Mouse (Mus musculus) stomach, embryonic 16.5 days (tissue): ENCODE data around the gene Dimt1. TPM values are rescaled to one million over a fixed set of nuclear protein-coding genes. Genes with fewer than 3 reads are reported as not detected.
"Not testable (repeated sequence)": the region's sequence is repeated elsewhere in the genome, so short reads cannot be mapped to it uniquely, and the experiment has no call there.

Experiments
- ATAC-seq: fragments of 200-750 bp; cut with Nextera tagmentation; 2 replicates; pipeline ENCODE4 v1.8.0; 2017; ENCODE audit warnings: moderate number of reproducible peaks, moderate TSS enrichment; ENCODE audit not compliant: insufficient read depth, low FRiP score
- H3K27ac ChIP-seq: fragments of 300-500 bp; sonication (generic); 2 replicates; pipeline ENCODE4 v1.5.1; 2014; ENCODE audit warnings: low read length
- H3K27me3 ChIP-seq: fragments of 300-500 bp; sonication (generic); 2 replicates; pipeline ENCODE4 v1.6.1; 2014; ENCODE audit warnings: low read length, control low read depth, mixed read lengths; ENCODE audit not compliant: control insufficient read depth, insufficient read depth
- H3K36me3 ChIP-seq: fragments of 300-500 bp; sonication (generic); 2 replicates; pipeline ENCODE4 v1.6.1; 2014; ENCODE audit warnings: low read length; ENCODE audit not compliant: control insufficient read depth, insufficient read depth
- H3K4me1 ChIP-seq: fragments of 300-500 bp; sonication (generic); 2 replicates; pipeline ENCODE4 v1.6.1; 2014; ENCODE audit warnings: low read length, control low read depth, mixed read lengths; ENCODE audit not compliant: control insufficient read depth, insufficient read depth
- H3K4me2 ChIP-seq: fragments of 300-500 bp; sonication (generic); 2 replicates; pipeline ENCODE4 v1.6.1; 2014; ENCODE audit warnings: low read depth, low read length, mixed read lengths
- H3K4me3 ChIP-seq: fragments of 300-500 bp; sonication (generic); replicated peaks from 2 replicates; pipeline ENCODE4 v1.5.1; 2014; ENCODE audit warnings: mild to moderate bottlenecking, low read length
- H3K9ac ChIP-seq: fragments of 300-500 bp; sonication (generic); 2 replicates; pipeline ENCODE4 v1.6.1; 2014; ENCODE audit warnings: low read length
- H3K9me3 ChIP-seq: fragments of 300-500 bp; sonication (generic); replicated peaks from 2 replicates; pipeline ENCODE4 v1.6.1; 2016; ENCODE audit warnings: low read length, control low read depth; ENCODE audit not compliant: control insufficient read depth
- WGBS: fragments of 180-500 bp; shearing (Covaris S2); extraction: QIAGEN DNeasy Blood & Tissue Kit; methylation state at CpG from one replicate; pipeline ENCODE4 v1.1.7; 2014; 5-methylcytosine and 5-hydroxymethylcytosine counted together
- polyA plus RNA-seq: library from polyadenylated mRNA; unstranded; fragments of >200 nt; fragmentation: Nextera tagmentation; extraction: Ambion mirVana; gene quantifications from 2 replicates; pipeline ENCODE4 v1.2.1, GENCODE M21; 2015

The Dimt1 gene
- 34.8 and 40.8 TPM in 2 replicates for polyA plus RNA-seq

GRCm38 (mm10) chr13:106946594-106947540, at the start of gene Dimt1:
TSS of gene Dimt1 (plus strand) at chr13:106947127.
- H3K9me3 ChIP-seq, result no peaks in the 10 kb centered on the region
- peak within 1 kb of the TSS; percentile 97 for H3K4me3 ChIP-seq
- H3K9ac ChIP-seq, result peak within 1 kb of the TSS; percentile 93
- under 1% methylated on average over 68 of the region's 68 CpGs for WGBS
- H3K4me1 ChIP-seq, result peaks cover 6% of the 10 kb centered on the region
- H3K27ac ChIP-seq, result peak within 1 kb of the TSS; percentile 93
- peak within 1 kb of the TSS; percentile 62 for H3K4me2 ChIP-seq
- no peaks in the 10 kb centered on the region for H3K27me3 ChIP-seq
- H3K36me3 ChIP-seq, result peaks cover 4% of the 10 kb centered on the region; the same call in 1 of the 2 replicates
- peak; percentile 99 for ATAC-seq

DNA sequence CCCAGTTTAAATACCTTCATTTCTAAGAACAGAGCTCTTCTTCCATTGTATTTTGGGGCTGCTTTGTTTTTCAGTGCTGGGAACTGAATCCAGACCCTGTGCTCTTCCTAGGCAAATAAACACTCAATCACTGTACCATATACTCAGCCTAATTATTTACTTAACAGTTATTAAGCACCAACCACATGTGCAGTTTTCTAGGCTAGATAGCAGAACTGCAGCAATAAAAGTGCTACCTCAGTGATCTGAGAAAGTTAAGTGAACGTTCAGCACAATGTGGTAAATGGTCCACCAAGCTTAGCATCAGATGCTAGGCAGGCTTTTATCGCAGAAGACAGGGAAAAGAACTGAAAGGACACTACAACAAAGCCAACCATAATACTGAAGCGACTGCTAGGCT, 42.3 kb upstream of the Dimt1 start:
- no peak overlapping the region for H3K4me2 ChIP-seq
- no peaks in the 10 kb centered on the region for H3K4me1 ChIP-seq
- WGBS, result 85% methylated on average over 3 of the region's 3 CpGs
- H3K36me3 ChIP-seq, result no peaks in the 10 kb centered on the region
- no peak overlapping the region for H3K9ac ChIP-seq
- H3K4me3 ChIP-seq, result no peak overlapping the region
- no peaks in the 10 kb centered on the region for H3K9me3 ChIP-seq
- H3K27me3 ChIP-seq, result no peaks in the 10 kb centered on the region
- no peak for ATAC-seq
- H3K27ac ChIP-seq, result no peak overlapping the region

GRCm38 (mm10) chr13:106905154-106905553, 41.8 kb upstream of the Dimt1 start:
- H3K9me3 ChIP-seq, H3K27me3 ChIP-seq, H3K36me3 ChIP-seq, ATAC-seq, H3K4me1 ChIP-seq, H3K4me2 ChIP-seq, H3K27ac ChIP-seq, H3K4me3 ChIP-seq, H3K9ac ChIP-seq: not testable (repeated sequence)
- 78% methylated on average over 6 of the region's 6 CpGs for WGBS

DNA sequence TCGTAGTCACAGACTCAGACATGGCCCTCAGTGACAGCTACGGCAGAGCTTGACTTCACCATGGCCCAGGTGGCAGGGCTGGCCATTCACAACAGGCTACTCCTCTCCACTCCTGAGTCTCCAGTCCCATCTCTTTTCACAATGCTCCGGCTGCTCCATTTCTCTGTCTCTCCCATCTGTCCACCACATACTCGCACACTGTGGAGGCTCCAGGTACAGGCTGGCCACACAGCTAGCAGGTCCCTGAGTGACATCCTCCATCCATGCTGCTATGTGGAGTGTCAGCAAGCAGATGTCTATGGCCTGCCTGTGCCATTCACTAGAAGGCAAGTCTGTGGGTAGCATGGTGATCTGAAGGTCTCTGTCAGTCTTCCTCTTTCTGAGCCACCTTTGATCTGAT, 39.7 kb upstream of the Dimt1 start:
- H3K4me1 ChIP-seq, result no peaks in the 10 kb centered on the region
- no peak overlapping the region for H3K4me2 ChIP-seq
- WGBS, result 99% methylated on average over 4 of the region's 4 CpGs
- H3K4me3 ChIP-seq, result no peak overlapping the region
- no peak overlapping the region for H3K27ac ChIP-seq
- no peaks in the 10 kb centered on the region for H3K36me3 ChIP-seq
- ATAC-seq, result no peak
- no peaks in the 10 kb centered on the region for H3K9me3 ChIP-seq
- no peak overlapping the region for H3K9ac ChIP-seq
- no peaks in the 10 kb centered on the region for H3K27me3 ChIP-seq

GRCm38 (mm10) chr13:106910096-106910495, 36.8 kb upstream of the Dimt1 start:
- Histone ChIP-seq H3K27me3 (no peaks in the 10 kb centered on the region), H3K4me2 (no peak overlapping the region), H3K4me3 (no peak overlapping the region), H3K4me1 (no peaks in the 10 kb centered on the region), H3K36me3 (no peaks in the 10 kb centered on the region), H3K27ac (no peak overlapping the region), H3K9ac (no peak overlapping the region), H3K9me3 (no peaks in the 10 kb centered on the region)
- WGBS, result 95% methylated on average over 10 of the region's 10 CpGs
- no peak for ATAC-seq

DNA sequence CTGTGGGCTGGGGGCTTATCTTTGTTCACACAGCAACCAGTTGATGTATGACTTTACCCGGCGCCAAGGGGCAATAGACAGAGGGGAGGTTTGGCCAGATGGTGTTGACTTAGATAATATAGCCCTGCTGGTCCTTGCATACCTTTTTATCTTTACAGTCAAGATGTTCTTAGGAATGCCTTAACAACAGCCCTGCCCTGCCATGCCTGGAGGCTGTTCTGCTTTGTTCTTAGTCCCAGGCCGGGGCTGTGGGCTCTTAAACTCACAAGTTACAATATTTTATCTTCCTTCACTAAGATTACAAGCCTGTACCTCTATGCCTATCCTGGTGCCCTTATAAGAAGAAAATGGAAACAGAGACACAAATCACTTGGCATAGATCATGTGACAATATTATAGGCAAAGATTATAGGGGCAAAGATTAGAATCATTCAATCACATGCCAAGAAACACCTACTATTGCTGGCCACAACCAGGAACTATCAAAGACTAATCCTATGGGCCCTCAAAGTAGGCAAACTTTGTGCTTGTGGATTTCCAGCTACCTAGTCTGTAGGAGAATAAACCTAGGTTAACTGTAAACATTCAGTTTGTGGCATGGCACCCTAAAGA, 33.7 kb upstream of the Dimt1 start:
- no peaks in the 10 kb centered on the region for H3K36me3 ChIP-seq
- ATAC-seq, result no peak
- no peak overlapping the region for H3K9ac ChIP-seq
- no peaks in the 10 kb centered on the region for H3K27me3 ChIP-seq
- no peak overlapping the region for H3K4me3 ChIP-seq
- H3K27ac ChIP-seq, result no peak overlapping the region
- H3K4me2 ChIP-seq, result no peak overlapping the region
- H3K4me1 ChIP-seq, result no peaks in the 10 kb centered on the region
- H3K9me3 ChIP-seq, result no peaks in the 10 kb centered on the region
- WGBS, result 47% methylated on average over 3 of the region's 3 CpGs

DNA sequence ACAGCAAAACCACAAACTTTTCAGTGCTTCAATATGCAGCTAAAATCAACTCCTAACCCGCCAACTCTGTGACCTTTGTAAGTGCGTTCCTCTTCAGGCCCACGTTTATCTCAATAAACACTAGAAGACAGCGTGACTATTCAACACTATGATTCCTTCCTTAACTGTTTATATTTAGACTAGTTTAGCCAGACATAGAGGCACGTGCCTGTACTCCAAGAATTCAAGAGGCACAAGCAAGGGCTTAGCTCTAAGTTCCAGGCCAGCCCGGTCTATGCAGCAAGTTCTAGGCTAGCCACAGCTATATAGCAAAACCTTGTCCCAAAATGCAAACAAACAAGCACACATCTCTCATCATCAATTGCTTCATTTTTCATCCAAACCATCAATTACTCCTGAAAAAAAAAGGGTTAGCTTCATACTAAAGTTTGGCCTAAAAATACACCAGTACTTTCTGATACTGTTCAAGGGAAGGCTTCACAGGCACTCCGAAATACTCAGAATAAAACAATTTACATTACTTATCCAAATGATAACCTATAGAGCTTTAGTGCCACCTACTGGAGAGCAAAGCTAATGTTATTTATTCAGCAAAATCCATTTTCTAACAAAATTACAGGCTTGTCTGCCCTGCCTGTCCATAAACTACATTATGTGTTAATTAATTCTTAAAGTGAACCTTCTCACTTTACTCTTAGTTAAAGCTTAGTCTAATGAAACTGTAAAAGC, 28.4 kb upstream of the Dimt1 start:
- Histone ChIP-seq H3K27me3 (no peaks in the 10 kb centered on the region), H3K36me3 (0 out of 2 replicates have a peak, but pooled peaks cover 8% of the 10 kb centered on the region), H3K4me1 (no peaks in the 10 kb centered on the region), H3K4me2 (no peak overlapping the region), H3K9me3 (no peaks in the 10 kb centered on the region), H3K4me3 (no peak overlapping the region), H3K9ac (no peak overlapping the region), H3K27ac (no peak overlapping the region)
- no peak for ATAC-seq
- WGBS, result 57% methylated on average over 7 of the region's 7 CpGs

- not testable (repeated sequence) for H3K9ac ChIP-seq, ATAC-seq, H3K4me2 ChIP-seq, H3K27me3 ChIP-seq, H3K4me3 ChIP-seq, H3K9me3 ChIP-seq, H3K27ac ChIP-seq, H3K4me1 ChIP-seq
- WGBS, result 89% methylated on average over 3 of the region's 3 CpGs
- 0 out of 2 replicates have a peak, but pooled peaks cover 12% of the 10 kb centered on the region for H3K36me3 ChIP-seq
Observed at GRCm38 (mm10) chr13:106925921-106926320, 21.0 kb upstream of the Dimt1 start.
